Mouse (Mus musculus) brain, embryonic 14.5 days (tissue): ENCODE results near the gene Picalm.

Source experiments
- CTCF ChIP-seq: fragments of 200-500 bp; IDR thresholded peaks from 2 replicates; pipeline ENCODE4 v1.5.1; 2012; ENCODE audit warnings: inconsistent platforms, mild to moderate bottlenecking, moderate library complexity, borderline replicate concordance; ENCODE audit not compliant: insufficient read depth, insufficient read length; ENCODE audit errors: extremely low read depth
- POLR2A ChIP-seq: fragments of 200-500 bp; IDR thresholded peaks from 2 replicates; pipeline ENCODE4 v1.6.1; 2012; ENCODE audit warnings: mild to moderate bottlenecking, inconsistent platforms, borderline replicate concordance; ENCODE audit not compliant: poor library complexity, insufficient read depth, insufficient read length, severe bottlenecking; ENCODE audit errors: extremely low read depth

DNA sequence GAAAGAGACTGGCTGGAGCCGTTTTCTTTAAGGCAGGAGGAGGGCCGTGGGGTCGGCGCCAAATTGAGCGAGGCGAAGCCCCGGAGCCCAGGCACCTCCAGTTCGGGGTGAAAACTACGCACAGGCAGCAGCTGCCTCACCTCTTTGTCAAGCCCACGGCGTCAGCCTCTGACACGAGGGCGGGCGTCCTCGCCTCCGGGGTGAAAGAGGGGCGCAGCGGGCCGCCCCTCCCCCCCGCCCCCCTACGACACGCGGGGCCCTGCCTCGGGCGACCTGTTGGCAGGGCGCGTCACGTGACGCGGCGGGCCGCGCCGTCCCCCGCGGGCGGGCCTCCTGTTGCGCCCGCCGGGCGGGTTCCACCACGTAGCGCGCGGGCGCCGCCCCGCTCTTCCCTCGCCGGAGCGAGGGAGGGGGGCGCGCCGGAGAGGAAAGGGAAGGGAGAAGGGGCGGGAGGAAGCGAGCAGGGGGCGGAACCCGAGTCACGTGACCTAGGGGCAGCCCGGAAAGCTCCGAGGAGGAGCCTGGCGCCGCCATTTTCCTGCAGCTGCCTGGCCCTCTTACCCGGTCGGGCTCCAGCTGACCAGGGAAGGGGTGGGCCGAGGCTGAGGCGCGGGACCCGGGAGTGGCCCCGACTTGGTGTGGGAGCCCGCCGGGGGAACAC, at the start of gene Picalm:
- no peak; the same call in none of the 2 replicates for TF ChIP-seq POLR2A
- TF ChIP-seq CTCF, result no peak
